Mouse (Mus musculus) myocyte (in vitro differentiated cells): ENCODE results near the gene Dlgap3. TPM values are rescaled to one million over a fixed set of nuclear protein-coding genes. Genes with fewer than 3 reads are reported as not detected.

ENCODE experiments used
- H3K27me3 ChIP-seq: one replicate; pipeline ENCODE4 v1.6.1; 2011; ENCODE audit not compliant: control insufficient read depth, insufficient read depth, insufficient read length
- H3K36me3 ChIP-seq: one replicate; pipeline ENCODE4 v1.6.1; 2011; ENCODE audit not compliant: control insufficient read depth, insufficient read depth
- H3K4me2 ChIP-seq: one replicate; pipeline ENCODE4 v1.6.1; 2011; ENCODE audit warnings: low read depth, control low read depth
- H3K4me3 ChIP-seq: one replicate; pipeline ENCODE4 v1.5.1; 2011; ENCODE audit warnings: mild to moderate bottlenecking, control low read depth, moderate library complexity
- H3K79me2 ChIP-seq: one replicate; pipeline ENCODE4 v1.6.1; 2011; ENCODE audit not compliant: control insufficient read depth, insufficient read depth
- H3ac ChIP-seq: one replicate; pipeline ENCODE4 v1.6.1; 2011; ENCODE audit not compliant: control insufficient read depth, insufficient read length
- CEBPB ChIP-seq: IDR thresholded peaks from 2 replicates; pipeline ENCODE4 v1.6.1; 2011; ENCODE audit warnings: mild to moderate bottlenecking, moderate library complexity; ENCODE audit not compliant: poor library complexity, insufficient read depth, severe bottlenecking
- E2F4 ChIP-seq: IDR thresholded peaks from one replicate; pipeline ENCODE4 v1.6.1; 2011; ENCODE audit warnings: mild to moderate bottlenecking, control low read depth, moderate library complexity; ENCODE audit not compliant: insufficient read depth
- MAX ChIP-seq: IDR thresholded peaks from one replicate; pipeline ENCODE4 v1.6.1; 2011; ENCODE audit warnings: low read depth, mild to moderate bottlenecking, control low read depth
- MYOD1 ChIP-seq, 3 experiments: IDR thresholded peaks; one replicate each; pipeline ENCODE4 v1.6.1; 2011; ENCODE audit warnings: control low read depth in 2 of 3, low read depth in 2 of 3, mild to moderate bottlenecking in 2 of 3, moderate library complexity in 1 of 3; ENCODE audit not compliant: insufficient read length in 2 of 3, control insufficient read depth in 1 of 3
- MYOG ChIP-seq, 3 experiments: IDR thresholded peaks; one replicate each; pipeline ENCODE4 v1.6.1; 2011; ENCODE audit warnings: control low read depth in 2 of 3, low read depth in 2 of 3, mild to moderate bottlenecking in 2 of 3; ENCODE audit not compliant: insufficient read length in 2 of 3, control insufficient read depth in 1 of 3, insufficient read depth in 1 of 3
- POLR2A ChIP-seq: IDR thresholded peaks from one replicate; pipeline ENCODE4 v1.6.1; 2011; ENCODE audit warnings: low read depth, mild to moderate bottlenecking, control low read depth, moderate library complexity; ENCODE audit not compliant: insufficient read length
- POLR2AphosphoS2 ChIP-seq: IDR thresholded peaks from one replicate; pipeline ENCODE4 v1.6.1; 2011; ENCODE audit warnings: low read depth, control low read depth; ENCODE audit not compliant: insufficient read length
- REST ChIP-seq: IDR thresholded peaks from one replicate; pipeline ENCODE4 v1.6.1; 2011; ENCODE audit warnings: mild to moderate bottlenecking, control low read depth, moderate library complexity; ENCODE audit not compliant: insufficient read depth, insufficient read length
- SRF ChIP-seq: IDR thresholded peaks from one replicate; pipeline ENCODE4 v1.6.1; 2011; ENCODE audit warnings: low read depth; ENCODE audit not compliant: control insufficient read depth, insufficient read length
- TCF12 ChIP-seq: IDR thresholded peaks from one replicate; pipeline ENCODE4 v1.6.1; 2011; ENCODE audit warnings: mild to moderate bottlenecking, control low read depth; ENCODE audit not compliant: poor library complexity, insufficient read depth, severe bottlenecking
- TCF3 ChIP-seq: IDR thresholded peaks from one replicate; pipeline ENCODE4 v1.6.1; 2011; ENCODE audit warnings: low read depth, control low read depth; ENCODE audit not compliant: insufficient read length
- USF1 ChIP-seq: IDR thresholded peaks from one replicate; pipeline ENCODE4 v1.6.1; 2011; ENCODE audit warnings: low read depth, mild to moderate bottlenecking, control low read depth, moderate library complexity
- polyA plus RNA-seq: library from polyadenylated mRNA; unstranded; fragments of >200 nt; fragmentation: generic; extraction: Trizol; gene quantifications from one replicate; pipeline ENCODE4 v1.2.1, GENCODE M21; 2012; ENCODE audit warnings: missing spikeins

Dlgap3 gene
- polyA plus RNA-seq, 1 experiment: not detected

- H3K4me3 ChIP-seq: no peak overlapping the region
- H3ac ChIP-seq: no peak overlapping the region
- peaks cover 57% of the 10 kb centered on the region for H3K27me3 ChIP-seq
- TF ChIP-seq MYOD1 (IDR thresholded peaks at IDR 0.05; ENCODE audit: control insufficient read depth in 1 of 3, insufficient read length in 2 of 3, low read depth in 2 of 3) (no peak), TCF3 (no peak), MAX (no peak), POLR2AphosphoS2 (no peak), E2F4 (no peak), CEBPB (no peak), REST (no peak)
- H3K36me3 ChIP-seq: no peaks in the 10 kb centered on the region
- no peaks in the 10 kb centered on the region for H3K79me2 ChIP-seq
- H3K4me2 ChIP-seq: no peak overlapping the region
Measured at GRCm38 (mm10) chr4:127226067-127226466, 57.1 kb downstream of the Dlgap3 start.

DNA sequence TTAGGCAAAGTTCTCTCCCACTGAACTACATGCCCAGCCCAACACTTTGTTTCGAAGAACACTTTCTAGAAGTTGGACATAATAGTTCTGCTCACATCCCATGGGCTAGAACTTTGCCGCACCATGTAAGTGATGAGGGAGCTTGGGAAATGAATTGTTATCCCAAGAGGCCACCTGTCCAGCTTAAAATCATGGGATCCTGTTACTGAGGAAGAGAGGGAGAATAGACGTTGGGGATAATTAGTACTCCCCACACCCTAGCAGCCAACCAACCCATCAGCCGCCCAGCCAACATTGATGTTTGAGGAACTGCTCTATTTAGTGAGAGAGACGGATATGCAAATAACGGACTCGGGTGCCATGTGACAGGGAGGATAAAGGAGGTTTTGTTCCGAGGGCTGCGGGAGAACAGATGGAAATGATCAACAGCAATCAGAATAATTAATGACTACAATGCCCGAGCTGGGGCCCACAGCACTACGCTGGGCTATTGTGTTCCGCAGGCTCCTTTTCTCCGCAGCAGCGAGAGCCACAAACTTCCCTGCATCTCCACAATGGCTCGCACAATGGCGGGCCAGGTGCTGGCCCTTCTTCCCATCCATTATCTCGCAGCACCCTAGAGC lies 58.2 kb downstream of the Dlgap3 start:
- peaks cover 57% of the 10 kb centered on the region for H3K27me3 ChIP-seq
- TF ChIP-seq TCF12 (no peak), TCF3 (no peak), MYOD1 (IDR thresholded peaks at IDR 0.05; ENCODE audit: control insufficient read depth in 1 of 3, insufficient read length in 2 of 3, low read depth in 2 of 3) (no peak), SRF (no peak), USF1 (no peak), MYOG (IDR thresholded peaks at IDR 0.05; ENCODE audit: control insufficient read depth in 1 of 3, insufficient read depth in 1 of 3, insufficient read length in 2 of 3, low read depth in 2 of 3) (no peak), E2F4 (no peak), CEBPB (no peak), MAX (no peak), POLR2AphosphoS2 (no peak)
- H3K4me2 ChIP-seq: no peak overlapping the region
- H3K36me3 ChIP-seq: no peaks in the 10 kb centered on the region
- H3K4me3 ChIP-seq: no peak overlapping the region
- no peaks in the 10 kb centered on the region for H3K79me2 ChIP-seq
- H3ac ChIP-seq: no peak overlapping the region

- H3K27me3 ChIP-seq: peaks cover 49% of the 10 kb centered on the region
- no peak overlapping the region for H3K4me2 ChIP-seq
- H3K36me3 ChIP-seq: no peaks in the 10 kb centered on the region
- H3ac ChIP-seq: no peak overlapping the region
- TF ChIP-seq MYOD1 (IDR thresholded peaks at IDR 0.05; ENCODE audit: control insufficient read depth in 1 of 3, insufficient read length in 2 of 3, low read depth in 2 of 3): no peak
- no peak for TF ChIP-seq TCF3
- TF ChIP-seq REST: no peak
- TF ChIP-seq SRF: no peak
- no peak for TF ChIP-seq USF1
- TF ChIP-seq POLR2AphosphoS2: no peak
- no peak for TF ChIP-seq MYOG (IDR thresholded peaks at IDR 0.05; ENCODE audit: control insufficient read depth in 1 of 3, insufficient read depth in 1 of 3, insufficient read length in 2 of 3, low read depth in 2 of 3)
- no peak for TF ChIP-seq POLR2A
- no peak for TF ChIP-seq CEBPB
- TF ChIP-seq TCF12: no peak
- TF ChIP-seq MAX: no peak
- no peak for TF ChIP-seq E2F4
- no peaks in the 10 kb centered on the region for H3K79me2 ChIP-seq
- no peak overlapping the region for H3K4me3 ChIP-seq
Measured at GRCm38 (mm10) chr4:127232028-127232427, 63.0 kb downstream of the Dlgap3 start.

DNA sequence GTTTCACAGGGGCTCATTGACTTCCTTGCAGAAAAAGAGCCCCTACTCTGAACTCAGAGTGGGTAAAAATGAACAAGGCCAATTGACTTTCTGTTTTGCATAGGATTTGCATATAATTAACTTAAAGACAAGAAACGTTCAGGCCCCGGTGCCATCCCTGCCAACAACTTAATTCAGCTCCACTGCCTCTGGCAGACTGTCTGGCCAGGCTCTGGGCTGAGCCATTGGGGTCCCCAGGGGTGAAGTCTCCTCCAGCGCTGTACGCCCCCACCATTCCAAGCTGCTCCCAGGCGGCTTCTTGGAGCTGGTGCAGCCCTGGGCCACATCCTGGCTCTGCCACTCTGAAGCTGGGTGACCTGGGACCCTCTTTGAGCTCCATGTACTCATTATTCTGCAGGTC lies 63.5 kb downstream of the Dlgap3 start:
- Histone ChIP-seq H3K4me2 (no peak overlapping the region), H3K79me2 (no peaks in the 10 kb centered on the region), H3K36me3 (no peaks in the 10 kb centered on the region), H3K4me3 (no peak overlapping the region), H3K27me3 (peaks cover 48% of the 10 kb centered on the region), H3ac (no peak overlapping the region)
- TF ChIP-seq POLR2AphosphoS2: no peak
- no peak for TF ChIP-seq POLR2A
- no peak for TF ChIP-seq MAX
- TF ChIP-seq MYOD1 (IDR thresholded peaks at IDR 0.05; ENCODE audit: control insufficient read depth in 1 of 3, insufficient read length in 2 of 3, low read depth in 2 of 3): no peak
- no peak for TF ChIP-seq MYOG (IDR thresholded peaks at IDR 0.05; ENCODE audit: control insufficient read depth in 1 of 3, insufficient read depth in 1 of 3, insufficient read length in 2 of 3, low read depth in 2 of 3)
- TF ChIP-seq USF1: no peak
- TF ChIP-seq SRF: no peak
- TF ChIP-seq REST: no peak
- TF ChIP-seq TCF3: no peak
- TF ChIP-seq E2F4: no peak
- no peak for TF ChIP-seq CEBPB
- TF ChIP-seq TCF12: no peak

DNA sequence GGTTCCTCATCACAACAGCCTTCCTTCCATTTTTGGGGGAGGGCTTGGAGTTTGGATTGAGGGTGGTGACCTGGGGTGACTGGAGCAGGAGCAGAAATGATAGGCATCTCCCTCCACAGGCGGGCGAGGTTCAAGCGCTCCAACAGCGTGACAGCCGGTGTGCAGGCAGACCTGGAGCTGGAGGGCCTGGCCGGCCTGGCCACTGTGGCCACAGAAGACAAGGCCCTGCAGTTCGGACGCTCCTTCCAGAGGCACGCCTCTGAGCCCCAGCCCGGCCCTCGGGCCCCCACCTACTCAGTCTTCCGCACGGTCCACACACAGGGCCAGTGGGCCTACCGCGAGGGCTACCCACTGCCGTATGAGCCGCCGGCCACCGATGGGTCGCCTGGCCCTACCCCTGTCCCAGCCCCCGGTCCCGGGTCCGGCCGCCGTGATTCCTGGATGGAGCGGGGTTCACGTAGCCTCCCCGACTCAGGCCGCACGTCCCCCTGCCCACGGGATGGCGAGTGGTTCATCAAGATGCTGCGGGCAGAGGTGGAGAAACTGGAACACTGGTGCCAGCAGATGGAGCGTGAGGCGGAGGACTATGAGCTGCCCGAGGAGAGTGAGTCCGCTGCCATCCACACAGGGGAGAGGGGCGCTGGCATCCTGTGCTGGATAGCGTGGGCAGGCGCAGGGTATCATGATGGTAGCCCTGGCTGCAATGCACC lies 64.6 kb downstream of the Dlgap3 start:
- Histone ChIP-seq H3K4me2 (no peak overlapping the region), H3K79me2 (no peaks in the 10 kb centered on the region), H3K27me3 (peaks cover 40% of the 10 kb centered on the region), H3K36me3 (no peaks in the 10 kb centered on the region), H3K4me3 (no peak overlapping the region), H3ac (no peak overlapping the region)
- TF ChIP-seq CEBPB: no peak
- no peak for TF ChIP-seq POLR2A
- TF ChIP-seq E2F4: no peak
- TF ChIP-seq SRF: no peak
- TF ChIP-seq POLR2AphosphoS2: no peak
- TF ChIP-seq MYOG (IDR thresholded peaks at IDR 0.05; ENCODE audit: control insufficient read depth in 1 of 3, insufficient read depth in 1 of 3, insufficient read length in 2 of 3, low read depth in 2 of 3): no peak
- no peak for TF ChIP-seq REST
- no peak for TF ChIP-seq TCF3
- TF ChIP-seq MAX: no peak
- no peak for TF ChIP-seq USF1
- no peak for TF ChIP-seq TCF12
- no peak for TF ChIP-seq MYOD1 (IDR thresholded peaks at IDR 0.05; ENCODE audit: control insufficient read depth in 1 of 3, insufficient read length in 2 of 3, low read depth in 2 of 3)
